Mouse (Mus musculus) forebrain, embryonic 16.5 days (tissue): ENCODE measurements around the gene Clic1. TPM values are rescaled to one million over a fixed set of nuclear protein-coding genes. Genes with fewer than 3 reads are reported as not detected.

Source experiments
- ATAC-seq: fragments of 200-750 bp; cut with Nextera tagmentation; 2 replicates; pipeline ENCODE4 v1.8.0; 2017; ENCODE audit warnings: mild to moderate bottlenecking, moderate library complexity
- H3K27ac ChIP-seq: fragments of 300-500 bp; sonication (generic); 2 replicates; pipeline ENCODE4 v1.5.1; 2014; ENCODE audit warnings: low read length, control low read depth
- H3K27me3 ChIP-seq: fragments of 300-500 bp; sonication (generic); replicated peaks from 2 replicates; pipeline ENCODE4 v1.6.1; 2014; ENCODE audit warnings: low read length; ENCODE audit not compliant: control insufficient read depth, insufficient read depth
- H3K36me3 ChIP-seq: fragments of 300-500 bp; sonication (generic); 2 replicates; pipeline ENCODE4 v1.6.1; 2014; ENCODE audit not compliant: control insufficient read depth, insufficient read depth
- H3K4me1 ChIP-seq: fragments of 300-500 bp; sonication (generic); replicated peaks from 2 replicates; pipeline ENCODE4 v1.6.1; 2014; ENCODE audit warnings: low read length; ENCODE audit not compliant: control insufficient read depth, insufficient read depth
- H3K4me2 ChIP-seq: fragments of 300-500 bp; sonication (generic); 2 replicates; pipeline ENCODE4 v1.6.1; 2014; ENCODE audit warnings: mild to moderate bottlenecking, low read length, control low read depth
- H3K4me3 ChIP-seq: fragments of 300-500 bp; sonication (generic); replicated peaks from 2 replicates; pipeline ENCODE4 v1.5.1; 2014; ENCODE audit warnings: mild to moderate bottlenecking, low read length, control low read depth
- H3K9ac ChIP-seq: fragments of 300-500 bp; sonication (generic); replicated peaks from 2 replicates; pipeline ENCODE4 v1.6.1; 2014; ENCODE audit warnings: low read depth, low read length, control low read depth
- H3K9me3 ChIP-seq: fragments of 300-500 bp; sonication (generic); 2 replicates; pipeline ENCODE4 v1.6.1; 2016; ENCODE audit warnings: low read length; ENCODE audit not compliant: control insufficient read depth
- WGBS: fragments of 180-500 bp; shearing (Covaris S2); extraction: QIAGEN DNeasy Blood & Tissue Kit; methylation state at CpG from one replicate; pipeline ENCODE4 v1.1.7; 2014; 5-methylcytosine and 5-hydroxymethylcytosine counted together
- polyA plus RNA-seq: library from polyadenylated mRNA; unstranded; fragments of >200 nt; fragmentation: Nextera tagmentation; extraction: Ambion mirVana; gene quantifications from 2 replicates; pipeline ENCODE4 v1.2.1, GENCODE M21; 2015

Gene Clic1
- polyA plus RNA-seq, 1 experiment from 2014 or later = 79.3 TPM

GRCm38 (mm10) chr17:35048932-35049440 lies 780 bp upstream of the Clic1 start:
- Histone ChIP-seq H3K4me1 (peaks cover 35% of the 10 kb centered on the region), H3K27ac (no peak overlapping the region)

GRCm38 (mm10) chr17:35050126-35050750 lies 472 bp downstream of the Clic1 start:
- H3K9me3 ChIP-seq = no peaks in the 10 kb centered on the region
- WGBS = 1% methylated on average over 27 of the region's 27 CpGs
- H3K9ac ChIP-seq = peak overlapping the region; percentile 62
- H3K36me3 ChIP-seq = 0 out of 2 replicates have a peak, but pooled peaks cover 2% of the 10 kb centered on the region
- H3K27ac ChIP-seq = peak overlapping the region; percentile 87
- peak overlapping the region; percentile 49 for H3K4me3 ChIP-seq
- no peaks in the 10 kb centered on the region for H3K27me3 ChIP-seq
- H3K4me1 ChIP-seq = peaks cover 35% of the 10 kb centered on the region
- H3K4me2 ChIP-seq = peak overlapping the region; percentile 58
- ATAC-seq = no peak

More at GRCm38 (mm10) chr17:35048932-35049440, 780 bp upstream of the Clic1 start:
- Histone ChIP-seq H3K9ac (no peak overlapping the region), H3K4me2 (no peak overlapping the region), H3K36me3 (no peaks in the 10 kb centered on the region), H3K27me3 (no peaks in the 10 kb centered on the region), H3K9me3 (no peaks in the 10 kb centered on the region), H3K4me3 (no peak overlapping the region)
- ATAC-seq = no peak
- 75% methylated on average over 5 of the region's 5 CpGs for WGBS

- Histone ChIP-seq H3K9ac (peak overlapping the region; percentile 69), H3K4me3 (peak overlapping the region; percentile 47), H3K4me2 (peak overlapping the region; percentile 58), H3K36me3 (0 out of 2 replicates have a peak, but pooled peaks cover 2% of the 10 kb centered on the region), H3K27ac (peak overlapping the region; percentile 88), H3K27me3 (no peaks in the 10 kb centered on the region), H3K9me3 (no peaks in the 10 kb centered on the region), H3K4me1 (peaks cover 30% of the 10 kb centered on the region)
- WGBS = under 1% methylated on average over 21 of the region's 21 CpGs
- ATAC-seq = peak; percentile 23; the same call in 1 of the 2 replicates
Observed at GRCm38 (mm10) chr17:35051156-35052086, 1.7 kb downstream of the Clic1 start.

- Histone ChIP-seq H3K4me1 (peaks cover 30% of the 10 kb centered on the region), H3K9ac (peak overlapping the region; percentile 69), H3K9me3 (no peaks in the 10 kb centered on the region), H3K4me2 (peak overlapping the region; percentile 58), H3K27me3 (no peaks in the 10 kb centered on the region), H3K36me3 (0 out of 2 replicates have a peak, but pooled peaks cover 2% of the 10 kb centered on the region), H3K27ac (peak overlapping the region; percentile 88), H3K4me3 (no peak overlapping the region; the same call in 1 of the 2 replicates)
- no peak for ATAC-seq
- WGBS = 70% methylated on average over 12 of the region's 12 CpGs
Observed at GRCm38 (mm10) chr17:35052271-35052798, 2.6 kb downstream of the Clic1 start.

GRCm38 (mm10) chr17:35055691-35056495 lies 6.1 kb downstream of the Clic1 start:
- no peak overlapping the region for H3K4me3 ChIP-seq
- H3K4me1 ChIP-seq = peaks cover 29% of the 10 kb centered on the region
- H3K27me3 ChIP-seq = no peaks in the 10 kb centered on the region
- H3K27ac ChIP-seq = no peak overlapping the region
- 91% methylated on average over 7 of the region's 7 CpGs for WGBS
- no peaks in the 10 kb centered on the region for H3K9me3 ChIP-seq
- no peak overlapping the region for H3K4me2 ChIP-seq
- peaks cover 2% of the 10 kb centered on the region; the same call in 1 of the 2 replicates for H3K36me3 ChIP-seq
- no peak for ATAC-seq
- no peak overlapping the region for H3K9ac ChIP-seq

GRCm38 (mm10) chr17:35057090-35057489 lies 7.3 kb downstream of the Clic1 start:
- H3K4me1 ChIP-seq = peaks cover 25% of the 10 kb centered on the region
- H3K27me3 ChIP-seq = no peaks in the 10 kb centered on the region
- peaks cover 5% of the 10 kb centered on the region; the same call in 1 of the 2 replicates for H3K36me3 ChIP-seq
- no peak overlapping the region for H3K9ac ChIP-seq
- H3K9me3 ChIP-seq = no peaks in the 10 kb centered on the region
- WGBS = 82% methylated on average over 3 of the region's 3 CpGs
- no peak overlapping the region for H3K4me2 ChIP-seq
- no peak for ATAC-seq
- no peak overlapping the region for H3K4me3 ChIP-seq
- H3K27ac ChIP-seq = no peak overlapping the region

GRCm38 (mm10) chr17:35058316-35058715 lies 8.6 kb downstream of the Clic1 start:
- Histone ChIP-seq H3K27ac (no peak overlapping the region), H3K4me1 (peaks cover 22% of the 10 kb centered on the region), H3K36me3 (peaks cover 5% of the 10 kb centered on the region; the same call in 1 of the 2 replicates), H3K27me3 (no peaks in the 10 kb centered on the region), H3K4me2 (no peak overlapping the region; the same call in 1 of the 2 replicates), H3K9ac (peak overlapping the region; percentile 66; the same call in 1 of the 2 replicates), H3K9me3 (no peaks in the 10 kb centered on the region), H3K4me3 (peak overlapping the region; percentile 77)
- 65% methylated on average over 9 of the region's 9 CpGs for WGBS
- no peak; the same call in 1 of the 2 replicates for ATAC-seq
